Mouse (Mus musculus) embryonic facial prominence, embryonic 15.5 days (tissue): Measurements from ENCODE around the gene Impdh1. TPM values are rescaled to one million over a fixed set of nuclear protein-coding genes. Genes with fewer than 3 reads are reported as not detected.
A peak's percentile ranks its signal among the peaks of the same experiment; 100 is the strongest.
"Not testable (repeated sequence)": the region's sequence is repeated elsewhere in the genome, so short reads cannot be mapped to it uniquely, and the experiment has no call there.

ENCODE experiments used
- ATAC-seq: fragments of 200-750 bp; cut with Nextera tagmentation; 2 replicates; pipeline ENCODE4 v1.8.0; 2017; ENCODE audit warnings: low read depth, moderate TSS enrichment; ENCODE audit not compliant: insufficient number of reproducible peaks, low FRiP score, low TSS enrichment
- H3K27ac ChIP-seq: fragments of 300-500 bp; sonication (generic); replicated peaks from 2 replicates; pipeline ENCODE4 v1.5.1; 2015; ENCODE audit warnings: mild to moderate bottlenecking, inconsistent platforms
- H3K27me3 ChIP-seq: fragments of 300-500 bp; sonication (generic); 2 replicates; pipeline ENCODE4 v1.6.1; 2015; ENCODE audit warnings: inconsistent platforms
- H3K36me3 ChIP-seq: fragments of 300-500 bp; sonication (generic); 2 replicates; pipeline ENCODE4 v1.6.1; 2015; ENCODE audit warnings: mild to moderate bottlenecking, inconsistent platforms
- H3K4me1 ChIP-seq: fragments of 300-500 bp; sonication (generic); 2 replicates; pipeline ENCODE4 v1.6.1; 2015; ENCODE audit warnings: inconsistent platforms
- H3K4me2 ChIP-seq: fragments of 300-500 bp; sonication (generic); replicated peaks from 2 replicates; pipeline ENCODE4 v1.6.1; 2015; ENCODE audit warnings: mild to moderate bottlenecking, inconsistent platforms
- H3K4me3 ChIP-seq: fragments of 300-500 bp; sonication (generic); replicated peaks from 2 replicates; pipeline ENCODE4 v1.5.1; 2015; ENCODE audit warnings: mild to moderate bottlenecking, inconsistent platforms
- H3K9ac ChIP-seq: fragments of 300-500 bp; sonication (generic); 2 replicates; pipeline ENCODE4 v1.6.1; 2015; ENCODE audit warnings: inconsistent platforms
- H3K9me3 ChIP-seq: fragments of 300-500 bp; sonication (generic); replicated peaks from 2 replicates; pipeline ENCODE4 v1.6.1; 2016; ENCODE audit warnings: inconsistent platforms
- WGBS: fragments of 180-500 bp; shearing (Covaris S2); methylation state at CpG from one replicate; pipeline ENCODE4 v1.1.7; 2015; 5-methylcytosine and 5-hydroxymethylcytosine counted together
- polyA plus RNA-seq: library from polyadenylated mRNA; unstranded; fragments of >200 nt; fragmentation: Nextera tagmentation; extraction: Ambion mirVana; gene quantifications from 2 replicates; pipeline ENCODE4 v1.2.1, GENCODE M21; 2015

Impdh1 gene
- polyA plus RNA-seq, 1 experiment from 2014 or later: 60.5 TPM

DNA sequence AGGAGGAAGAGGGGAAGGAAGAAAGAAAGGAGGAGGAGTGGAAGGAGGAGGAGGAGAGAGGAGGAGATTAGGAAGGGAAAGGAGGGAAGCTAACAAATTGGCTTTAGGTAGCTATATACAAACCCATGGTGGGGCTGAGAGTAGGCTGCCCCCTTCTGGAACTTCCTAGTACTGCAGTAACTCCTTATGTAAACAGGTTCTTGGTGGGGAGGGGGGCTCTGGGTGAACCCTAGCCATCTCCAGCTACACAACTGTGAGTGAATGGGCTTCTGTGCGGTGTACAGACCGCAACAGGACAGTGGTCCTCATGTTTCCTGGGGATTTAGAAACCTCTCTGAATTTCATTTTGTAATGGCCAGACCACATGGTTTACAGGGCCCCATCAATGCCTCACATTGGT is 24.6 kb upstream of the Impdh1 start:
- no peak overlapping the region for H3K9ac ChIP-seq
- H3K4me2 ChIP-seq: no peak overlapping the region
- no peak overlapping the region for H3K27ac ChIP-seq
- no peaks in the 10 kb centered on the region for H3K4me1 ChIP-seq
- no peak overlapping the region for H3K4me3 ChIP-seq
- ATAC-seq: no peak
- H3K36me3 ChIP-seq: no peaks in the 10 kb centered on the region
- 37% methylated on average over 2 of the region's 2 CpGs for WGBS
- 0 out of 2 replicates have a peak, but pooled peaks cover 2% of the 10 kb centered on the region for H3K27me3 ChIP-seq
- H3K9me3 ChIP-seq: no peaks in the 10 kb centered on the region

DNA sequence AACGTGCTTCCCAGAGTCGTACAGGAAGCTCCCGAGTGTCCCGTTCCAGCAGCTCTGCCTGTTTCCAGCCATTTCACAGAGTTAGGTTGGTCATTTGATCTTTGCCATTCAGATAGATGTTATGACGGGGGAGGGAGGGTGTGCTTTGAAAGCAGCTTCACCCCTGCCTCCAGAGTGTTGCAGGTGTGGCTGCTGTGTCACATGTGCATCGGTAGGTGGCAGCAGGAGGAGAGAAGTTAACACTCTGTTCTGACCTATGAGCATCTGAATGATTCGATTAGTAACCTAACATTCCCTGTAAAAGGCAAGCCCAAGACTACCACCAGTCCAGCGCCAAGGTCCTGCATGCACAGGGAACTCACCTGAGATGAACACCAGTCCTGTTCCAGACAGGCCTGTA is 18.1 kb upstream of the Impdh1 start:
- no peak for ATAC-seq
- Histone ChIP-seq H3K4me3 (no peak overlapping the region), H3K27ac (no peak overlapping the region), H3K4me2 (no peak overlapping the region), H3K36me3 (no peaks in the 10 kb centered on the region), H3K9me3 (no peaks in the 10 kb centered on the region), H3K4me1 (no peaks in the 10 kb centered on the region), H3K9ac (no peak overlapping the region), H3K27me3 (no peaks in the 10 kb centered on the region)
- 43% methylated on average over 8 of the region's 8 CpGs for WGBS

DNA sequence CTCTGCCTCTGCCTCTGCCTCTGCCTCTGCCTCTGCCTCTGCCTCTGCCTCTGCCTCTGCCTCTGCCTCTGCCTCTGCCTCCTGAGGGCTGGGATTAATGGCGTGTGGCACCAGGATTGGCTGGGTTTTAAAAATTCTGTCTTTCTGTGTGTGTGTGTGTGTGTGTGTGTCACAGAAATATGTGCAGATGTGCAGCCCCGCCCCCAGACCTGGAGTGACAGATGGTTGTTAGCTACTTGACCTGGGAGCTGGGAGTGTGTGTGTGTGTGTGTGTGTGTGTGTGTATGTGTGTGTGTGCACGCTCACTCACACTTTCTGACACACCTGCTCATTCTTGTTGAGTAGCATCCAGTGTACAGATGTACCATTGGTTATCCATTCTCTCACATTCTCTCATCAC is 17.5 kb upstream of the Impdh1 start:
- H3K4me1 ChIP-seq: no peaks in the 10 kb centered on the region
- H3K4me3 ChIP-seq: no peak overlapping the region
- 61% methylated on average over 3 of the region's 3 CpGs for WGBS
- no peak for ATAC-seq
- no peak overlapping the region for H3K9ac ChIP-seq
- H3K27ac ChIP-seq: no peak overlapping the region
- H3K27me3 ChIP-seq: no peaks in the 10 kb centered on the region
- H3K4me2 ChIP-seq: no peak overlapping the region
- H3K9me3 ChIP-seq: no peaks in the 10 kb centered on the region
- H3K36me3 ChIP-seq: no peaks in the 10 kb centered on the region

DNA sequence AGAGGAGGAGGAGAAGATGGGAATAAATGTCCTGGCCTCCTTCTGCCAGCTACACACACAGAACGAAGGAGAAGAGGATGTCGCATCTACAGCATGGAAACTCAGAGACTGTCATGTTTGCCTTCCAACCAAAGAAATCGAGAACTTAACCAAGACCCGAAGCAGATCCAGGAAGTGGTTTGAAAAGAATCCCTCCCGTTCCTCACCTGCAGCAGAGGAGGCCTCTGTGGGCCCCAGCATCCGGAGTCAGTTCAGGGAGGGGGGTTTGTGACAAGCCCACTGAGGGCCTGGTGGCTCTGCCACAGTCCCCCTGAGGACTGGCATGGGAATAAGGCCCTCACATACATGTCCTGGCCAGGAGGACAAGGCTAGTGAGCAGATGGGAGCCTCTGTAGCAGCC is 16.2 kb upstream of the Impdh1 start:
- Histone ChIP-seq H3K4me3 (no peak overlapping the region), H3K9ac (no peak overlapping the region), H3K9me3 (no peaks in the 10 kb centered on the region), H3K27ac (no peak overlapping the region), H3K36me3 (no peaks in the 10 kb centered on the region), H3K27me3 (no peaks in the 10 kb centered on the region), H3K4me2 (no peak overlapping the region), H3K4me1 (no peaks in the 10 kb centered on the region)
- no peak for ATAC-seq
- 65% methylated on average over 6 of the region's 6 CpGs for WGBS

DNA sequence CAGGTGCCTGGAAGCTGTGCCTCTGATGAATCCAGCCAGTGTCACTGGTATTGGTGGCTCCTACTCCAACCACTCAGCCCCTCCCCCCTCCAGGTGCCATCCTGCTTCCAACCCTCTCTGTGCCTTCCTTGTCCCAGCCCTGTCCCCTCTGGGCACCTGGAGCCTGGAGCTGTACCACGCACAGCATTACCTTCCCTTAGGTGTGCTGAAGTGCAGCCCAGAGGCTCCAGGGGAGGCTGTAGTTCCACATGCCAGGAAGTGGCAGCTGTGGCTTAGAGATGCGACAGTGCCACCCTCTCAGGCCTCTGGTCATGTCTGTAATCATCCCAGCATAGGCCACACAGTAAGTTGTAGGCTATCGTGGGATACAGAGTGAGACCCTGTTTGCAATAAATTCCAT is 15.6 kb upstream of the Impdh1 start:
- 56% methylated on average over 3 of the region's 3 CpGs for whole genome bisulfite sequencing
- H3K27me3 ChIP-seq: no peaks in the 10 kb centered on the region
- no peak for ATAC-seq

DNA sequence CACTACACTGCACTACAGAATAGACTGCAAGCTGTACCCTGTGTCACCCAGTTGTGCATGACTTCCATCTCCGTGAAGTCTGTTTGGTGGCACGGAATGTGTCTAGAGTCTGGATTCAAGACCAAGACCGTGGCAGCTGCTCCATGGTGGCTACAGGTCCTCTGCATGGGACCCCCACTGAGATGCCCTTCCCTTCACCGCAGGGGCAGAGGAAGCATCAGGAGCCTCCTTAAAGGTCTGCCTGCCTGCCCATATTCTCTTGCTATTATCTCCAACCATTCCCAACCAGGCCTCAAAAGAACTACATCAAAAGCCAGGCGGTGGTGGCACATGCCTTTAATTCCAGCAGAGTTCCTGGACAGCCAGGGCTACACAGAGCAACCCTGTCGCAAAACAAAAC is 14.2 kb upstream of the Impdh1 start:
- Histone ChIP-seq H3K4me2 (no peak overlapping the region), H3K36me3 (no peaks in the 10 kb centered on the region)
- WGBS: 69% methylated on average over 6 of the region's 6 CpGs

More for the DNA sequence above, 15.6 kb upstream of the Impdh1 start:
- H3K9ac ChIP-seq: no peak overlapping the region
- H3K4me2 ChIP-seq: no peak overlapping the region
- no peaks in the 10 kb centered on the region for H3K4me1 ChIP-seq
- no peak overlapping the region for H3K4me3 ChIP-seq
- no peak overlapping the region for H3K27ac ChIP-seq
- H3K9me3 ChIP-seq: no peaks in the 10 kb centered on the region
- H3K36me3 ChIP-seq: no peaks in the 10 kb centered on the region

DNA sequence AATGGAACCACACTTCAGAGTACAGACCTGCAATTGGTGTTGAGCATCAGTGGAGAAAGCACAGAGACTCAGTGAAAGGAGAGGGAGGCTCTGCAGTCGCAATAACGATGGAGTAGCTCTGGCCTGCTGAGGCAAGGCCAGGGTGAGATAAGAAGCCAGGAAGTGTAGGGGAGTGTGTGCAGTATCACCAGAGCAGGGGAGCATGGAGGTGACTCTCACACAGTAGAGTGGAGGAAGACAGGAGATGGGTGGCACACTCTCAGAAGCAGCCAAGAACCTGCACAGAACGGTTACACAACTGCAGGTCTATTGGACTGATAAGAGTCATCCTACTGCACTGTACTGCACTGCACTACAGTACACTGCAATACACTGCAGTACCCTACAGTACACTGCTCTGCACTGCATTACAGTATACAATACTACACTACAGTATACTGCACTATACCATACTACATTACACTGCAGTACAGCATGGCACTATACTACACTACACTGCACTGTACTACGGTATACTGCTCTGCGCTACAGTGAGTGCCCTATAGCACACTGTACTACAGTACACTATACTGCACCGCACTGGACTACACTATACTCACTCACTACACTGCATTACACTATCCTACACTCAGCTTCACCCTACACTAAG is 13.2 kb upstream of the Impdh1 start:
- no peaks in the 10 kb centered on the region for H3K4me1 ChIP-seq
- H3K36me3 ChIP-seq: no peaks in the 10 kb centered on the region
- 84% methylated on average over 6 of the region's 6 CpGs for WGBS
- H3K9ac ChIP-seq: no peak overlapping the region
- no peak overlapping the region for H3K27ac ChIP-seq
- H3K4me3 ChIP-seq: no peak overlapping the region
- ATAC-seq: no peak; the same call in 1 of the 2 replicates
- H3K4me2 ChIP-seq: no peak overlapping the region
- no peaks in the 10 kb centered on the region for H3K9me3 ChIP-seq
- H3K27me3 ChIP-seq: no peaks in the 10 kb centered on the region

More for the DNA sequence above, 14.2 kb upstream of the Impdh1 start:
- Histone ChIP-seq H3K27ac (no peak overlapping the region), H3K9me3 (no peaks in the 10 kb centered on the region), H3K27me3 (no peaks in the 10 kb centered on the region), H3K4me3 (no peak overlapping the region), H3K9ac (no peak overlapping the region), H3K4me1 (no peaks in the 10 kb centered on the region)
- ATAC-seq: no peak

DNA sequence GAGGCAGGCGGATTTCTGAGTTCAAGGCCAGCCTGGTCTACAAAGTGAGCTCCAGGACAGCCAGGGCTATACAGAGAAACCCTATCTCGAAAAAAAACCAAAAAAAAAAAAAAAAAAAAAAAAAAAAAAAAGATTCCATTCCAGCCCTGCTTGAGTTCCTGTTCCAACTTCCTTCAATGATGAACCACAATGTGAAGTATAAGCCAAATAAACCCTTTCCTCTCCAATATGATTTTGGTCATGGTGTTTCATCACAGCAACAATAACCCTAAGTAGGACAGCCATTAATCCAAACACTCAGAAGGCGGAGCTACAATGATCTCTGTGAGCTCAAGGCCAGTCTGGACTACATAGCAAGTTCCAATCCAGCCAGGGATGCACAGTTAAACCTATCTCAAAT is 1.6 kb upstream of the Impdh1 start:
- H3K4me2 ChIP-seq, ATAC-seq, H3K27ac ChIP-seq, H3K36me3 ChIP-seq, H3K9ac ChIP-seq, H3K9me3 ChIP-seq, H3K4me3 ChIP-seq: not testable (repeated sequence)
- Histone ChIP-seq H3K27me3 (peaks cover 20% of the 10 kb centered on the region), H3K4me1 (peaks cover 18% of the 10 kb centered on the region)
- 77% methylated on average over 3 of the region's 3 CpGs for WGBS

DNA sequence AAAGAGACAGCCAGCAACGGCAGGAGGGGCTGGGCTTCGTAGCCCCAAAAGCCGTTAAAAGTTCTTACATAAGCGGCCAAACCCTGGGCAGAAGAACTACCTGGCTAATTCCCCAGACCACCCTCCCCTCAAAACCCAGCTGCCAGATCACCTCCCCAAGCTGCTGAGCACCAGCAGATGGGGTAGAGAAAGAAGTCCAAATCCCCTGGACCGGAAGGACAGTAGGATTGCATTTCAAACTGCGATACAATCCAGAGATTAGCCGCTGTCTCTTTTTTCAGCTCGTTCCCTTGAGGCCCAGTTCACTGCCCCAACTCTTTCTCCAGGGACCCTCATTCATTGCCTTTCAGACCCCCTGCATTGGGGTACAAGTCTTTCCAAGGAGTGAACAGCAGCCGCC is 983 bp downstream of the Impdh1 start:
- no peaks in the 10 kb centered on the region for H3K36me3 ChIP-seq
- H3K4me1 ChIP-seq: peaks cover 36% of the 10 kb centered on the region
- H3K27ac ChIP-seq: no peak overlapping the region
- no peaks in the 10 kb centered on the region for H3K9me3 ChIP-seq
- peak overlapping the region; percentile 62 for H3K4me3 ChIP-seq
- no peak overlapping the region for H3K9ac ChIP-seq
- H3K4me2 ChIP-seq: peak overlapping the region; percentile 95
- peaks cover 20% of the 10 kb centered on the region for H3K27me3 ChIP-seq
- WGBS: 10% methylated on average over 9 of the region's 9 CpGs
- no peak for ATAC-seq

DNA sequence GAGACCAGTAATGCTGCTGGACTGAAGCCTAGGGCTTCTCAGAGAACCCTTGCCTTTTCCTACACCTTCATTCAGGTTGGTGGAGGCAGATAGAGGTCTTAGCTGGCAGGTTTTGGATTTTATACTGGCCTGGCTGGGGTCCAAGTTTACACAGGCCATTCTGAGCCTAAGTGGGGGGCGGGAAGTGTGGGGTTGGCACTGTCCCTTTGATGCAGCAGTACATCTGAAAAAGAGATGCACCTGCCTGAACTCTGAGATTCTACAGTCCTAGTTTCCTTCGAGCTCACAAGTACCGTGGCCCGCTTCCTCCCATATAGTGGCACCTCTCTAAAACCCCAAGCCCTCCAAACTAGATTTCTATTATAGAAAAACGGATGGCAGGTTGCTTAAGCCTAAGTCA is 1.4 kb downstream of the Impdh1 start:
- Histone ChIP-seq H3K9me3 (no peaks in the 10 kb centered on the region), H3K4me2 (peak overlapping the region; percentile 95), H3K9ac (no peak overlapping the region), H3K36me3 (no peaks in the 10 kb centered on the region), H3K4me1 (peaks cover 41% of the 10 kb centered on the region), H3K27ac (no peak overlapping the region), H3K4me3 (no peak overlapping the region), H3K27me3 (peaks cover 20% of the 10 kb centered on the region)
- 35% methylated on average over 5 of the region's 5 CpGs for WGBS
- ATAC-seq: no peak

DNA sequence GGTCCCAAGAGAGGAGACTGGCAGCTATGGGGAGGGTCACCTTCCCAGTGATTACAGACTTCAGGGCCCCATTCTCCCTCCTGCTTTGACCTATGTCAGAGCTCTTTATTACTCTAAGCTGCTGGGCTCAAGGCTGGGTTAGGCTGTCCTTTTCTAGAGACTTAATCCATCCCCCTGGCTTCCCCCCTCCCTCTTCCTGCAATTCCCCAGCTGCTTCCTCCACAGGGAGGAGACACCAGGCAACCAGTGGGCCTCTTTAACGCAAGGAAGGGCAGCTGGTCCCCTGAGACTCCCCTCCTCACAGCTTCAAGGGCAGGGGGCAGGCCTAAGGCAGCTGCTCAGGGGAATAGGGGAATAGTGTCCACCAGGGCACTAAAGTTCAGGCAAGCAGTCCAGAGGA is 1.9 kb downstream of the Impdh1 start:
- no peak overlapping the region for H3K4me2 ChIP-seq
- no peak overlapping the region for H3K27ac ChIP-seq
- H3K9me3 ChIP-seq: no peaks in the 10 kb centered on the region
- no peaks in the 10 kb centered on the region for H3K36me3 ChIP-seq
- WGBS: 14% methylated on average over 1 of the region's 1 CpGs
- peaks cover 43% of the 10 kb centered on the region for H3K4me1 ChIP-seq
- no peak for ATAC-seq
- no peak overlapping the region for H3K4me3 ChIP-seq
- no peak overlapping the region for H3K9ac ChIP-seq
- peaks cover 20% of the 10 kb centered on the region for H3K27me3 ChIP-seq

DNA sequence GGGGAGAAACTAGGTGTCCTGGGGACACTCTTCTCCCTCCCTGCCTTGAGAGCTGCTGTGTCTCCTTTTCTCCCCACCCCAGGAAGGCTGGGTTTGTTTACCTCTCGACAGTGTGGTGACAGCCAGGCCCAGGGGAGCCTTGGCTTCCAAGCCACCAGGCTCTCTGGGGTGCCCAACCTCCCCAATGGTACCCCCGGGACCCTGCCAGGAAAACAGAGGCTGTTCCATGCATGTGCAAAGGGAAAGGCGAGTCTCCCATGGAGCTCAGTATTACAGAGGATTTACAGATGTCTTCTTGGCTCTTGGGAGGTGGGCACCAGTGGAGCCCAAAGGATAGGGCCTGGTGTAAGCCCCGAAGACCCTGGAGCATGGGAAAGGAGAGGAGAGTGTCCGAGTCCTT is 2.7 kb downstream of the Impdh1 start:
- no peak overlapping the region for H3K27ac ChIP-seq
- whole genome bisulfite sequencing: 58% methylated on average over 5 of the region's 5 CpGs
- peaks cover 20% of the 10 kb centered on the region for H3K27me3 ChIP-seq
- no peak overlapping the region for H3K4me3 ChIP-seq
- ATAC-seq: no peak
- no peaks in the 10 kb centered on the region for H3K9me3 ChIP-seq
- no peak overlapping the region for H3K4me2 ChIP-seq
- H3K36me3 ChIP-seq: no peaks in the 10 kb centered on the region
- H3K4me1 ChIP-seq: peaks cover 43% of the 10 kb centered on the region
- H3K9ac ChIP-seq: no peak overlapping the region
